Mouse (Mus musculus) left cerebral cortex, postnatal 4 days (tissue): ENCODE data around the gene Rnf157. TPM values are rescaled to one million over a fixed set of nuclear protein-coding genes. Genes with fewer than 3 reads are reported as not detected.

ENCODE experiments used
- DNase-seq: peaks from one replicate; pipeline ENCODE4 v3.0.0-alpha.2; 2022
- intact Hi-C: fragments of 180-260 bp; cut with DNase I; formaldehyde crosslinking; loops from one replicate; pipeline ENCODE4 v1.15.1; 2025
- total RNA-seq, 2 experiments: library from RNA; stranded (reverse); gene quantifications; 2 replicates each; pipeline ENCODE4 v1.2.3; 2021

Rnf157 gene
- total RNA-seq, 2 experiments from 2014 or later, result 187 to 192 TPM

- intact Hi-C loops, result no loop called here
Measured at GRCm38 (mm10) chr11:116307762-116308531, 104.9 kb downstream of the Rnf157 start.

DNA sequence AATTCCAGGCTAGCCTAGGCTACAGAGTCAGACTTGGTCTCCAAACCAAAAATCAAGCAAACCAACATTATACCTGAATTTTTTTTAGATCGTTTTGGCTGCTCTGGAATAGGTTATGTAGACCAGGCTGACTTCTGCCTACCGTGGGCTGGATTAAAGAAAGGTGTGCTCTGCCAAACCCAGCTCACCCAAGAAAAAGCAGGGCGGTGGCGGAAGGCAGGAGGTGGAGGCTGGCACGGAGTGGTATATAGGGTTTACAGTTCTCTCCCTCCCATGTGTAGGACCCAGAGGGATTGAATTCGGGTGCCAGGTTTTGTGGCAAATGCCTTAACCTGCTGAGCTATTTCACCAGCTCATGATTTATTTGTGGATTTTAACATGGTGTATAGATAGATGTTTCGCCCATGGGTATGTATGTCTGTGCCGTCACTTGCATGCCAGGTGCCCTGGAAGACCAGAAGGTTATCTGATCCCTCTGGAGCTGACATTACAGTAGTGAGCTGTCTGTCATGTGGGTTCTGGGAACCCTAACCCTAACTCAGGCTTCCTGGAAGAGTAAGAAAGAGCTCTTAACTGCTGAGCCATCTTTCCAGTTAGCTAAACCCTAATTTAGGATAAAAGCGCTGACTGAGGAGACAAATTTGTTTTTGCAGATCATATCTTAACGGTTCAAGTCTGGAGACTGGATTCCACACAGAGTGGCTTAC is 105.7 kb downstream of the Rnf157 start, which contains the start of gene Exoc7:
Gene Exoc7 (minus strand): TSS at position 215 of the 707 bp plus-strand sequence.
- intact Hi-C loops, result no loop called here
- DNase-seq, result no peak

More at GRCm38 (mm10) chr11:116307762-116308531, 104.9 kb downstream of the Rnf157 start:
- no peak for DNase-seq

GRCm38 (mm10) chr11:116306126-116306982 is 106.5 kb downstream of the Rnf157 start:
- intact Hi-C loops, result no loop called here
- DNase-seq, result peak; percentile 96

DNA sequence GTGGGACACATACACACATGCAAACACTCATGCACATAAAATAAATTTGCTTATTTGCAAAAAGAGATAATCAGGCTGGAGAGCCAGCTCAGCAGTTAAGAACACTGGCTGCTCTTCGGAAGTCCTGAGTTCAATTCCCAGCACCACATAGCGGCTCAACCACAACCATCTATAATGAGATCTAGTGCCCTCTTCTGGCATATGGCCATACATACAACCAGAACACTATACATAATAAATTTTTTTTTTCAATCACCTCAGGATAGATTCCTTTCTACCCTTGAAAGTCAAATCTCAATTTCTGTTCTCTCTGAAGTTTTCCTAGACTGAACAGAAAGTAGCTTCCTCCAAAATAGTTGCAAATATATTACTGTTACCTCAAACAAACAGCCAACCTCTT is 107.4 kb downstream of the Rnf157 start:
- DNase-seq, result no peak
- intact Hi-C loops, result no loop called here

DNA sequence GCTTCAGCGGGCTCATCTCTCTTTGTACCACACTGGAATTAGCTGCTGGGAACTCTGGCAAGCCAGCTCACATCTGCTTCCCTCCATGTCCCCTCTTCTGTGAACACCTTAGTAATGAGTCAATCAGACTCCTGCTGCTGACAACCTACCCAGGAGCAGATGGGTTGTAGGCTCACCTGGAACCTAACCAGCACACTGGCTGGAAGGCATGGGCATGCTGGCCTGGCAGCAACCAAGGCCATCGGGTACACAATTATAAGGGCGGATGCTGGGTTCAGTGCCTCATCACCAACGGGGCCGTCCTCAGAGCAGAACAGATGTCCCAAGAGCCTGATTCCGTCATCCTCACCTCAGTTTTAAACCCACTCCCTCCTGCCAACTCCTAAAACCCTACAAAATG is 114.2 kb downstream of the Rnf157 start:
- intact Hi-C loops, result no loop called here
- no peak for DNase-seq

- intact Hi-C loops, result no loop called here
- no peak for DNase-seq
Measured at GRCm38 (mm10) chr11:116298221-116298620, 114.6 kb downstream of the Rnf157 start.

DNA sequence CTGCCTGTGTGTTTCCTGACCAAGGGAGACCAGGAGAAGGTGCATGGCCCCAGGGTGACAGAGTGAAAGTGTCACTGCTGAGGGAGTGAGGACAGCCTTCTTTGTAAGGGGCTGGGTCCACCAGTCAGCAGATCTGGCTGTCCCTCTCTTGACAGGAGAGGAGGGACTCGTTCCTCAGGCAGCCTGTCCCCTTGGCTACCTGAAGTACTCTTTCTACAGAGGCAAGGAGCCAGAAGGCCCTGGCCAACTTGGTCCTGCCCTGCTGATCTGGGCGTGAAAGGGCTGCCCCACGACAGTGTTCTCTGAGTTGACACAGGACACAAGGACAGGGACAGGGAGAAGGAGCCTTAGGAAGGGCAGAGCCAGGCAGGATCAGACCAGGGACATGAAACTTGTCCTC is 115.8 kb downstream of the Rnf157 start:
- no peak for DNase-seq
- intact Hi-C loops, result no loop called here

GRCm38 (mm10) chr11:116296191-116296734 is 116.6 kb downstream of the Rnf157 start:
- DNase-seq, result no peak
- intact Hi-C loops, result no loop called here

- DNase-seq, result peak; percentile 57
- intact Hi-C loops, result no loop called here
Measured at GRCm38 (mm10) chr11:116294319-116294718, 118.5 kb downstream of the Rnf157 start.

DNA sequence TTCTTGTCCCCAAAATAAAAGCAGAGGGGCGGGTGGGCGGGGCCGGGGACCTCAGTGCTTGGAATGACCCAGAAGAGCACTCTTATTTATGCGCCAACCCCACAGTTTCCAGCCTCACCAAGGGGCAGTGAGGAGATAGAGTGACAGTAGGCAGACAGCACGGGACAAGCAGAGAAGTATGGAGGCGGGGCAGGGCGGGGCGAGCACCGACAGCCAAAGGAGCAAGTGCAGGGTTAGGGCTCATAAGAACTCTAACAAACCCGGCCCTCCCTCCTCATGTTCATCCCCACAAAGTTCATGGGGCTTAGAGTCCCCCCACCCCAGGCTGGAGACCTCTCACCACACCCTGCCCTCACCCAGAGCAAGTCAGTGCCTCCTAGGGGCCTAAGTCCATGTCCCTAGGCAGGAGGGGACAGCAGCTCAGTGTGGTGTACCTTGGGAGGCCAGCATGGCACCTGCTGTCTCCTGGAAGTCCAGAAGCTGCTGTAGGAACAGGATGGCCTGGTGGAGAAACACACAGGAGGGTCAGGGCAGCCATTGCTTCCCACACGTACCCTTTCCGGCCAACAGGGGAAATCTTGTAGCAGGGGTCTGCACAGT is 119.2 kb downstream of the Rnf157 start:
- no peak for DNase-seq

DNA sequence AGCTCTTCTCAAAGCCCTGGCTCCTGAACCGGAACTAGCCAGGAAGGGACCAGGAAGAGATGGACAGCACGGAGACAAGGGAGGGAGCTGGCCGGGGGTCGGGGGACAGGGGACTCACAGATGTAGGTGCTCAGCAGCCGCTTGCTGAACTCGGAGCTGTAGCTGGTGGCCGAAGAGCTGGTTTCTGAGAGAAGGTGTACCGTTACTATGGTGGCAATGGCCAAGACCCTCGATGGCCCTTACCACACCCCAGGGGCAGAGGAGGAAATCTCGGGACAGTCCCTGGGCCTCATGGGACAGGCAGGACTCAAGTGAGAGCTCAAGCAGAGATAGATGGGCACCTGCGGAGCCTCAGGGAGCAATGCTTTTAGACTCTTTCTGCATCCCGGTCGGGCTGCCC is 120.4 kb downstream of the Rnf157 start:
- intact Hi-C loops, result no loop called here
- no peak for DNase-seq

More for the DNA sequence above, 119.2 kb downstream of the Rnf157 start:
- intact Hi-C loops, result no loop called here

DNA sequence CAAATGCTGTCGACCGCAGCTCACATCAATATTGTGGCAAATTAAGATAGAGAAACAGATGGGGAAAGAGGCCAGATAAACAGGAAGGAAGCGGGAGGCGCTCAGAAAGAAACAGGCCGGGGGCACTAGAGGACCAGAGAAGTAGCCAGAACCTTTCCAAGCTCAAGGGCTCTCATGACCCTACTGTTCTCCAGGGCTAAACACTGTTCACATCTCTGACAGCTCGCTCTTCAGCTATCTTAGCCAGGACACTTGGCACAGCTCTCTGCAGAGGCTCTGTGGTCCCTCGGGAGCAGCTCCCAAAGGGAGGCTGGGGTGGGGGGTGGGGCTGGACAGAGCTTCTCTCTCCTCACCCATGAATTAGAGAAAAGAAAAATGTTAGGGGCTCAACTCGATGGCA is 122.3 kb downstream of the Rnf157 start:
- DNase-seq, result no peak
- intact Hi-C loops, result no loop called here

GRCm38 (mm10) chr11:116287351-116287750 is 125.5 kb downstream of the Rnf157 start:
- intact Hi-C loops, result no loop called here

More at GRCm38 (mm10) chr11:116287351-116287750, 125.5 kb downstream of the Rnf157 start:
- no peak for DNase-seq

Other genes starting within 250 kb of the Rnf157 start
- gene Fbf1, start 244.9 kb downstream of the Rnf157 start, total RNA-seq, result 100 to 1,000 TPM; 126 to 130 TPM
- 10 to 100 TPM; 39.5 to 39.9 TPM for gene Ten1, start 214.2 kb downstream of the Rnf157 start, total RNA-seq
- 10 to 100 TPM; 96.3 to 98.3 TPM for gene Acox1, start 214.0 kb downstream of the Rnf157 start, total RNA-seq
- under 1 TPM; 0.66 to 0.85 TPM for gene Evpl, start 175.0 kb downstream of the Rnf157 start, total RNA-seq
- 10 to 100 TPM; 53.2 to 57.1 TPM for gene Srp68, start 138.8 kb downstream of the Rnf157 start, total RNA-seq
- under 1 TPM; 0.18 to 0.20 TPM for gene Galr2, start 132.1 kb downstream of the Rnf157 start, total RNA-seq
- gene Exoc7, start 105.8 kb downstream of the Rnf157 start, total RNA-seq, result 100 to 1,000 TPM; 112 to 117 TPM
- 1 to 10 TPM; 6.6 to 9.3 TPM for gene Foxj1, start 77.6 kb downstream of the Rnf157 start, total RNA-seq
- gene Ubald2, start 21.1 kb upstream of the Rnf157 start, total RNA-seq, result 10 to 100 TPM; 43.3 to 45.8 TPM
- under 1 TPM in 1 of 2 experiments, not detected in 1; 0.08 TPM for gene Qrich2, start 53.2 kb upstream of the Rnf157 start, total RNA-seq
- gene Prpsap1, start 81.2 kb upstream of the Rnf157 start, total RNA-seq, result 100 to 1,000 TPM; 107 TPM
- 1 to 10 TPM; 4.8 to 6.7 TPM for gene Sphk1, start 117.9 kb upstream of the Rnf157 start, total RNA-seq
- gene Ube2o, start 168.4 kb upstream of the Rnf157 start, total RNA-seq, result 100 to 1,000 TPM; 115 to 128 TPM
- gene Aanat, start 173.4 kb upstream of the Rnf157 start, total RNA-seq, result under 1 TPM; 0.52 to 0.96 TPM
- gene Rhbdf2, start 214.0 kb upstream of the Rnf157 start, total RNA-seq, result 1 to 10 TPM in 1 of 2 experiments, under 1 TPM in 1; 0.90 to 1.5 TPM
- gene Prcd, start 240.5 kb upstream of the Rnf157 start, total RNA-seq, result 1 to 10 TPM in 1 of 2 experiments, under 1 TPM in 1; 0.98 to 2.2 TPM
- 10 to 100 TPM; 17.1 to 20.6 TPM for gene Cygb, start 241.3 kb upstream of the Rnf157 start, total RNA-seq